Mouse (Mus musculus) hindlimb bud, embryonic 11.5 days (tissue): ENCODE data around the gene Stk25.
"Not testable (repeated sequence)": the region's sequence is repeated elsewhere in the genome, so short reads cannot be mapped to it uniquely, and the experiment has no call there.

Experiments used
- DNase-seq: peaks from one replicate; pipeline ENCODE4 v3.0.0-alpha.2; 2012; ENCODE audit warnings: low read depth, low spot score; ENCODE audit errors: extremely low spot score

Gene Stk25

GRCm38 (mm10) chr1:93658559-93658958, at the start of gene Stk25:
TSS of gene Stk25 (minus strand) at chr1:93658659.
- not testable (repeated sequence) for DNase-seq

GRCm38 (mm10) chr1:93705389-93705788, 46.9 kb upstream of the Stk25 start:
- no peak for DNase-seq

DNA sequence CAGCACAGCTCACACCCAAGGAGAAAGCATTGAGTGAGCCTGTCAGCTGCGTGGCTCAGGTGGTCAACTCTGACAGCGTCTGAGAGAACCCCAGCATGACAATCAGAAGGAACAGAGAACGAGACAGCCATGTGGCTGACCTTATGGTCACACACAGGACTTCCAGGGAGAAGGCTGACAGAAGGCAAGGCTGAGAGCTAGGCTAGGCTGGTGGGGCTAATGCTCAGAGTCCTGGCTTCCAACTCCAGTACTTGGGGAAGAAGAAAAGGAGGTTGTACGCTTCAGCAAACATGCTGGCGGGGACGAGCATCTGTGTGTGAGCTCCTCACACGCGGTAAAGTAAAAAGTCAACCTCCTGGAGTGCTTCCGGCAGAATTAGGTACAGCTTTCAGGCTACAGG, 45.9 kb upstream of the Stk25 start:
- DNase-seq, result no peak

- no peak for DNase-seq
Observed at GRCm38 (mm10) chr1:93703472-93704048, 45.1 kb upstream of the Stk25 start.

DNA sequence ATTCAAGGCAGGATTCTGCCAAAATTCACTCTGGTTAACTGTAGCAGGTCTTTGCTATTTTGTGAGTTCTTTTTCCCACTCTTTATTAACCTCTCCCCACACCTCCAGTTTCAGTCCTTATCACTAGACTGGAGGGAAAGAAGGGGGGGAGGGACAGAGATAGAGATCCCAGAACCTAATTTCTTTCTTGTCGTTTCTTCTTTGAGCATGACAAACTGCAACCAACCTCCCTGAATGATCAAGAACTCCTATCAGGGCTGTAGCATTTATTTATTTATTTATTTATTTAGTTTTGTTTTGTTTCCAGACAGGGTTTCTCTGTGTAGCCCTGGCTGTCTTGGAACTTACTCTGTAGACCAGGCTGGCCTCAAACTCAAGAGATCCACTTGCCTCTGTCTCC, 43.6 kb upstream of the Stk25 start:
- no peak for DNase-seq

DNA sequence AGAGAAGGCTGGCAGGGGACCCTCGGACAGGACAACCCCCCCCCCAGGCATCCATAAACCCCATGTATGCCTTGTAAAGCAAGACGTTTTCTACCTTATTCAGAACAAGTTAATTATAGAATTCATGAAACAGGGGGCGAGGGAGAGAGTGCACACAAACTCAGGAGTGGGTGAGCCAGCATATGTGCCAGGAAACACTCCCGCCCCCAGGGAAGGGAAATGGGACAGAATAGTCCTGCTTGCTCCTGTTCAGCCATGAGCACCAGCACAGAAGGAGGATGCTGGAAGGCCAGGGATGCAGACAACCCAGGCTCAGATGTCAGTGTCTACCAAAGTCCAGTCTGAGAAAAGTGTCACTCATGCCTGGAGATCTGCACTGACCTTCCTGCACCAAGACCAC, 40.7 kb upstream of the Stk25 start:
- DNase-seq, result no peak

GRCm38 (mm10) chr1:93697317-93697716, 38.9 kb upstream of the Stk25 start:
- no peak for DNase-seq

GRCm38 (mm10) chr1:93694966-93695365, 36.5 kb upstream of the Stk25 start:
- DNase-seq, result no peak

DNA sequence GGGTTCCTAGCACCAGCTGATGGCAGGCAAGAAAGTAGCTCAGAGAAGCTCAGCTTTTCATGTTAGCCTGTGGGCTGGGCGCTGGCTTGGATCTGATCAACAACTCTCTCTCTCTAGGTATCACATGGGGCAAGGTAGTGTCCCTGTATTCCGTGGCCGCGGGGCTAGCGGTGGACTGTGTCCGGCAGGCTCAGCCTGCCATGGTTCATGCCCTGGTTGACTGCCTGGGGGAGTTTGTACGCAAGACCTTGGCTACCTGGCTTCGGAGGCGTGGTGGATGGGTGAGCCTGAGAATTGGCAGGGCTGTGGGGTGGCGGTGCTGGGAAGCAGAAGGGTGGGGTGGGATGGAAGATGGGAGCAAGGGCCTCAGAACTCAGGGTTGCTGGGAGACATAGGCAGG, 35.5 kb upstream of the Stk25 start:
- DNase-seq, result no peak

- no peak for DNase-seq
Observed at GRCm38 (mm10) chr1:93693502-93693901, 35.0 kb upstream of the Stk25 start.

GRCm38 (mm10) chr1:93692773-93693172, 34.3 kb upstream of the Stk25 start:
- no peak for DNase-seq

DNA sequence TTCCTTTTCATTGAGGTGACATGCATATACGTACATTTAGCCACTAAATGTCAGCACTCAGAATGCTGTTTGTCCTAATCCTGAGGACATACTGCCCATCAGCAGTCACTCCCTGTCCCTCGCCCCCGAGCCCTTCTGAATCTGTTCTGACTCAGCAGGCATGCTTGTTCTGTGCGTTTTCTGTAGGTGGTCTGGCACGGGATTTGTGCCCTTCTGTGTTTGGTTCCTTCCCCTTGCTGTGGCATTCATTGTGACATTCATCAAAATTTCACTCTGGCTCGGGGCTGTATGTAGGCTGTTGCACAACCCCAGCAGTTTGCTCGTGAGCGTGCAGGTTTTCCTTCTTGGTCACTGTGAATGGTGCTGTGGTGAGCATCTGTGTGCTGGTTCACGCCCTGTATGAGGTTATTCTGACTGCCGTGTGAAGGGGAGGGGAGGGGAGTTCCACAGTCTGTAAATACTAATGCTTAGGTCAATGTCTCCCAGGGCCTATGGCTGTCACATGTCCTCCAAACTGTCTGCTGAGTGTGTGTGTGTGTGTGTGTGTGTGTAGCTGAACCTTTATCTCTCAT, 33.4 kb upstream of the Stk25 start:
- no peak for DNase-seq

GRCm38 (mm10) chr1:93691106-93691505, 32.6 kb upstream of the Stk25 start:
- DNase-seq, result no peak

- no peak for DNase-seq
Observed at GRCm38 (mm10) chr1:93689901-93690496, 31.5 kb upstream of the Stk25 start.

GRCm38 (mm10) chr1:93688154-93688553, 29.7 kb upstream of the Stk25 start:
- no peak for DNase-seq

- DNase-seq, result no peak
Observed at GRCm38 (mm10) chr1:93686961-93687320, 28.5 kb upstream of the Stk25 start.

DNA sequence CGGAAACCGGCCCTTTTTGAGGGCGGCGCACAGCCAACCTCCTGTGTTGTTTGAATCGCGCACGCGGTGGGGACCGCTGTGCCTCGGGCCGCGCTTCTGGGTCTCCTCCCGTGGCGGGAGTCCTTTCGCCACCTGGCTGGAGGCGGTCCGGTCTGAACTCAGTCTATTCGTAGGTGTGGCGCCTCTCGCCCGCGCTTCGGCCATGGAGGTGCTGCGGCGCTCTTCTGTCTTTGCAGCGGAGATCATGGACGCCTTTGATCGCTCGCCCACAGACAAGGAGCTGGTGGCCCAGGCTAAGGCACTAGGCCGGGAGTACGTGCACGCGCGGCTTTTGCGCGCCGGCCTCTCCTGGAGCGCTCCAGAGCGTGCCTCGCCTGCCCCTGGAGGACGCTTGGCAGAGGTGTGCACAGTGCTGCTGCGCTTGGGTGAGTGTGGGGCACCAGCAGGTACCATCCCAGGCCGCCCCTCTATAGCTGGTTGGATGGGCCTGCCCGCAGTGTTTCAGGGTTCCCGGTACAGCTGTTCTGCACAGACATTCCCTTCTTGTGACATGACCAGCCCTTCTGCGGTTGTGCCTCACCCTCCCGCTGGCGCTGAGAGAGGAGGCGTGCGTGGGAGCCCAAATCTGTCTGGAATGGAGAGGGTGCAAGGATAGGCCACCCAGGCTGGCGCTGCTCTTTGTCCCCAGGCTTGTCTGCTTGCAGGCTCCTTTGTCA, 27.9 kb upstream of the Stk25 start:
- DNase-seq, result no peak

DNA sequence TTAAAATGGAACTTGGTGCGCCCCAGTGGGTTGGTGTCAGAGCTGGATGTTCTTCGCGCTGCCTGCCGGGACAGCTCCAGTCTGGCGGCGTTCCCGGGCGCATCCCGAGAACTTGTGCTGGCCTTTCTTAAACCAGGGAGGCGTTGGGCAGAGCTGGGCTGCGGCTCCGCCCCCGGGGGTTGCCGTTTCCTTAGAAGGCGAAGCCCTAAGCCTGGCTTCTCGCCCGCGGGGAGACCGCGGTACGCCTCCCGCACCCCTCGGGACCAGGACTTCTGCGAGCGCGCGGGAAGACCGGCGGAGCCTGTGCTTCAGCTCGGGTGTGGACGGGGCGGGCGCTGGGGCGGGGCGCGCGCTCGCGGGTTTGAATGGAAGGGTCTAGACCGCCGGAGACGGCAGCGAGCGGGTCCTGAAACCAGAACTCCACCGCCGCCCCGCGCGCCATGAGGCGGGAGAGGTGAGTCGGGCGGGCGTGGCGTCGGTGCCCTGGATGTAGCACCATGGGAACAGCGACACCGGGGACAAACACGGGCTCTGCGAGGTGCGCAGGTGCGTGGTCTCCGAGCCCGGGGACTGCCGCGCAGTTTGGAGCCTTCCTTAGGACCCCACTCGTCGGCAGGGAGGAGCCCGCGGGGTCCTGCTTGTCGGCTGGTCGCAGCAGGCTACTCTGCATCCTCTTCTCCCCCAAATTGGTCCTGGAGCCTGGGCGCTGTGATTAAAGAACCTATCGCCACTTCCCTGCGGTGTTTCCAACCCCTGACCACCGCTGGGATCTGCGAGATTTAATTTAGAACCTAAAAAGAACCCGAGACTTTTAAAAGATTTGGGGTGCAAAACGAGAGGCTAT, 27.2 kb upstream of the Stk25 start, which contains the start of gene Bok:
Gene Bok (plus strand): TSS at position 260 of the 844 bp plus-strand sequence.
- DNase-seq, result no peak

GRCm38 (mm10) chr1:93679889-93680568, 21.6 kb upstream of the Stk25 start:
- no peak for DNase-seq

DNA sequence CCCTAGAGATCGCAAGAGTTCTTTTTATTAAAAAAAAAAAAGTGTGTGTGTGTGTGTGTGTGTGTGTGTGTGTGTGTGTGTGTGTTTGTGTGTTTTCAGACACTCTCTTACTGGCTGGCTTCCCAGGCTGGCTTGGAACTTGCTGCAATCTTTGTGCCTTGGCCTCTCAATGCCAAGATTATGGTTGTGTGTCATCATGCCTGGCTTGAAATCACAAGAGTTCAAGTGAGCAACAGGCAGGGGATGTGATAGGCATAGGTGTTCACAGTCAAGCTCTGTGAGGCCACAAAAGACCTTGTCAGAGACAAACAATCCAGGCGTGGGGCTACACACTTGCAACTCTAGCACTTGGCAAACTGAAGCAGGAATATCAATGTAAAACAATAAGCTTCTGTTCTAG, 19.9 kb upstream of the Stk25 start:
- no peak for DNase-seq

DNA sequence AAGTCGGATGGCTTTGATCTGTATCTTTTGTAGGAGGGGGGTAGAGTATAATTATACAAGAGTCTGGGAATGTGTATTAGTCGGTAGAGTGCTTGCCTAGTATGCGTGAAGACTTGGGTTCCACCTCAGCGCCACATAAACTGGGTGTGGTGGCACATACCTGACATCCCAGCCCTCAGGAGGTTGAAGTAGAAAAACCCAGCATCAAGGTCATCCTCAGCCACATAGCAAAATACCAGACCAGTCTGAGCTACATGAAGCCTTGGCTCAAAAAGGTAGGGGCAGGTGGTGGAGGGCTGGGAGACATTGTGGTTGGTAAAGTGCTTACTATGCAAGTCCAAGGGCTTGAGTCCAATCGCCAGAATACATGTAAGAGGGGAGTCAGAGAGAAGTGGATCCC, 14.2 kb upstream of the Stk25 start:
- DNase-seq, result no peak
